Mouse (Mus musculus) heart, postnatal 0 days (tissue): ENCODE data around the gene Zfp978.
"Not testable (repeated sequence)": the region's sequence is repeated elsewhere in the genome, so short reads cannot be mapped to it uniquely, and the experiment has no call there.

Experiments used
- CTCF ChIP-seq: IDR thresholded peaks from 2 replicates; pipeline ENCODE4 v1.5.1; 2016; ENCODE audit warnings: antibody characterized with exemption, control low read depth, low read depth
- EP300 ChIP-seq: IDR thresholded peaks from 2 replicates; pipeline ENCODE4 v1.6.1; 2016; ENCODE audit warnings: antibody characterized with exemption, low read depth

- TF ChIP-seq CTCF: peak; percentile 55
- not testable (repeated sequence) for TF ChIP-seq EP300
These were observed 64.7 kb downstream of the Zfp978 start for GRCm38 (mm10) chr4:147425615-147426347.
